Mouse (Mus musculus) liver, embryonic 14.5 days (tissue): ENCODE data around the gene Man2c1.

ENCODE experiments used
- CTCF ChIP-seq: IDR thresholded peaks from 2 replicates; pipeline ENCODE4 v1.5.1; 2016; ENCODE audit warnings: antibody characterized with exemption, low read depth, control low read depth
- EP300 ChIP-seq: IDR thresholded peaks from 2 replicates; pipeline ENCODE4 v1.6.1; 2016; ENCODE audit warnings: antibody characterized with exemption, low read depth

- TF ChIP-seq EP300 (no peak), CTCF (no peak)
Observed at GRCm38 (mm10) chr9:57082236-57082635, 48.3 kb upstream of the Man2c1 start.
